Mouse (Mus musculus) liver, adult 2 months (tissue): ENCODE data around the gene Alg14. TPM values are rescaled to one million over a fixed set of nuclear protein-coding genes. Genes with fewer than 3 reads are reported as not detected.

Experiments used
- DNase-seq: peaks from one replicate; pipeline ENCODE4 v3.0.0-alpha.2; 2011; ENCODE audit warnings: low read depth, low spot score; ENCODE audit errors: extremely low read depth
- H3K27ac ChIP-seq: fragments of 200-500 bp; replicated peaks from 2 replicates; pipeline ENCODE4 v1.5.1; 2012; ENCODE audit warnings: low read depth, mild to moderate bottlenecking, control low read depth, inconsistent platforms, low read length; ENCODE audit not compliant: insufficient read depth
- H3K27me3 ChIP-seq: fragments of 200-500 bp; 2 replicates; pipeline ENCODE4 v1.6.1; 2012; ENCODE audit warnings: mild to moderate bottlenecking, moderate library complexity, low read length, inconsistent platforms; ENCODE audit not compliant: control insufficient read depth, insufficient read depth
- H3K36me3 ChIP-seq: fragments of 200-500 bp; 2 replicates; pipeline ENCODE4 v1.6.1; 2012; ENCODE audit warnings: low read length, inconsistent platforms; ENCODE audit not compliant: control insufficient read depth, insufficient read depth
- H3K4me1 ChIP-seq: fragments of 200-500 bp; 2 replicates; pipeline ENCODE4 v1.6.1; 2011; ENCODE audit warnings: low read length; ENCODE audit not compliant: control insufficient read depth, insufficient read depth
- H3K4me3 ChIP-seq: fragments of 200-500 bp; 2 replicates; pipeline ENCODE4 v1.5.1; 2011; ENCODE audit warnings: low read depth, mild to moderate bottlenecking, control low read depth, low read length, moderate library complexity; ENCODE audit not compliant: insufficient read depth
- H3K79me2 ChIP-seq: fragments of 200-500 bp; 2 replicates; pipeline ENCODE4 v1.6.1; 2012; ENCODE audit warnings: inconsistent platforms, mild to moderate bottlenecking, low read length, moderate library complexity; ENCODE audit not compliant: control insufficient read depth, insufficient read depth
- H3K9ac ChIP-seq: fragments of 200-500 bp; 2 replicates; pipeline ENCODE4 v1.6.1; 2012; ENCODE audit warnings: low read depth, mild to moderate bottlenecking, control low read depth, inconsistent platforms, low read length
- CTCF ChIP-seq: fragments of 200-500 bp; IDR thresholded peaks from 2 replicates; pipeline ENCODE4 v1.5.1; 2011; ENCODE audit warnings: low read depth, low read length, control low read depth
- POLR2A ChIP-seq: fragments of 200-500 bp; IDR thresholded peaks from 2 replicates; pipeline ENCODE4 v1.6.1; 2011; ENCODE audit warnings: low read length, control low read depth; ENCODE audit not compliant: insufficient read depth; ENCODE audit errors: extremely low read depth
- WGBS: fragments of 180-500 bp; shearing (Covaris S2); methylation state at CpG from one replicate; pipeline ENCODE4 v1.1.7; 2018; 5-methylcytosine and 5-hydroxymethylcytosine counted together
- polyA plus RNA-seq: library from polyadenylated mRNA; depleted of rRNA; stranded (reverse); fragments of >200 nt; gene quantifications from 2 replicates; pipeline ENCODE4 v1.2.3, GENCODE M21; 2012
- total RNA-seq: library from RNA; depleted of rRNA; stranded (reverse); fragments of >200 nt; gene quantifications from 2 replicates; pipeline ENCODE4 v1.2.3, GENCODE M21; 2014

The Alg14 gene
- total and polyA plus RNA-seq, 2 experiments = 12.6 to 24.3 TPM

DNA sequence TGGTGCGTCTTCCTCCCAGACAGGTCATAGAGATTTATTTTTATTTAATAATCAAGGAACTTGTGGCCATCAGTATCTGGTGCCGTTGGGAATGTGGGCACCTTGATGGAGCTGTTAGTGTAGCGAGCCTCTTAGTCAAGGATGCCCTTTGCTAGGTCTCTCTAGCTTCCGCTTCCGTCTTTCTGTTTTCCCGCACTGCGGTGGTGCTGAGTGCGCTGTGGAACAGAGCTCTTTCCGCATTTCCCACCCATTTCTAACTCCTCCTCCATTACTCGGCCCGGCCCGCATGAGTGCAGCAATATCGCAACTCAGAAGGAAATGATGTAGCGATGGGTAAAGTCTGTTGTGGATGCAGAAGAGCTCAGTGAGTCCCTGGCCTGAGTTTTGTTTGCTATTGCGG, 31.8 kb downstream of the Alg14 start:
- Histone ChIP-seq H3K4me1 (no peaks in the 10 kb centered on the region), H3K27ac (no peak overlapping the region), H3K4me3 (no peak overlapping the region), H3K36me3 (peaks cover 11% of the 10 kb centered on the region), H3K79me2 (peaks cover 3% of the 10 kb centered on the region; the same call in 1 of the 2 replicates), H3K9ac (no peak overlapping the region), H3K27me3 (no peaks in the 10 kb centered on the region)
- 99% methylated on average over 15 of the region's 15 CpGs for WGBS
- no peak for DNase-seq
- no peak for TF ChIP-seq POLR2A
- TF ChIP-seq CTCF = no peak

GRCm38 (mm10) chr3:121327406-121327805, 35.8 kb downstream of the Alg14 start:
- 45% methylated on average over 5 of the region's 5 CpGs for WGBS
- Histone ChIP-seq H3K79me2 (no peaks in the 10 kb centered on the region; the same call in 1 of the 2 replicates), H3K4me3 (no peak overlapping the region), H3K4me1 (peaks cover 5% of the 10 kb centered on the region; the same call in 1 of the 2 replicates), H3K36me3 (peaks cover 5% of the 10 kb centered on the region; the same call in 1 of the 2 replicates), H3K9ac (no peak overlapping the region), H3K27ac (no peak overlapping the region), H3K27me3 (no peaks in the 10 kb centered on the region)
- no peak for TF ChIP-seq POLR2A
- TF ChIP-seq CTCF = no peak
- DNase-seq = no peak

GRCm38 (mm10) chr3:121329647-121330046, 38.1 kb downstream of the Alg14 start:
- H3K36me3 ChIP-seq = peaks cover 5% of the 10 kb centered on the region; the same call in 1 of the 2 replicates
- no peak overlapping the region for H3K9ac ChIP-seq
- H3K79me2 ChIP-seq = no peaks in the 10 kb centered on the region
- no peak overlapping the region for H3K27ac ChIP-seq
- no peak for TF ChIP-seq CTCF
- TF ChIP-seq POLR2A = no peak
- H3K4me1 ChIP-seq = peaks cover 5% of the 10 kb centered on the region; the same call in 1 of the 2 replicates
- no peaks in the 10 kb centered on the region for H3K27me3 ChIP-seq
- no peak for DNase-seq
- 34% methylated on average over 10 of the region's 10 CpGs for WGBS
- no peak overlapping the region for H3K4me3 ChIP-seq

DNA sequence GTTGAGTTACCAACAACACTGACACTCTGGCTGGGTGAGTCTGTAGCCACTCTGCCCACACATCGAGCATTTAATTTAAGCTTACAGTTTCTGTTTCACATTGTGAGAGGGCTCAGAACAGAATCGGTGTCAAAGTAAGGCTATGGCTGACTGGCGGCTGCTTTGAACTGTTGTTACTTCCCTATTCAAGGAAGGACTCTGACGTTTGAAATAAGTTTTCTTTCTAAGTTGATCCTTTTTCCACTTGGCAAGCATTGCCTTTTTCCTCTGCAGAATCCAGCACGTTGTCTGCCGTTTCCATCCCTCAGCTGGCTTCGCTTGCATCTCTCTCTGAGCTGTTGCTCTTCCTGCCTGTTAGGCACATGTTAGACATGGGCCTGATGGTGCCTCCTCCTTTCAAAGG, 38.7 kb downstream of the Alg14 start:
- Histone ChIP-seq H3K9ac (no peak overlapping the region), H3K36me3 (peaks cover 5% of the 10 kb centered on the region; the same call in 1 of the 2 replicates), H3K27ac (no peak overlapping the region), H3K27me3 (no peaks in the 10 kb centered on the region), H3K4me1 (peaks cover 5% of the 10 kb centered on the region; the same call in 1 of the 2 replicates), H3K79me2 (no peaks in the 10 kb centered on the region), H3K4me3 (no peak overlapping the region)
- 64% methylated on average over 7 of the region's 7 CpGs for WGBS
- TF ChIP-seq CTCF (no peak), POLR2A (no peak)
- no peak for DNase-seq

DNA sequence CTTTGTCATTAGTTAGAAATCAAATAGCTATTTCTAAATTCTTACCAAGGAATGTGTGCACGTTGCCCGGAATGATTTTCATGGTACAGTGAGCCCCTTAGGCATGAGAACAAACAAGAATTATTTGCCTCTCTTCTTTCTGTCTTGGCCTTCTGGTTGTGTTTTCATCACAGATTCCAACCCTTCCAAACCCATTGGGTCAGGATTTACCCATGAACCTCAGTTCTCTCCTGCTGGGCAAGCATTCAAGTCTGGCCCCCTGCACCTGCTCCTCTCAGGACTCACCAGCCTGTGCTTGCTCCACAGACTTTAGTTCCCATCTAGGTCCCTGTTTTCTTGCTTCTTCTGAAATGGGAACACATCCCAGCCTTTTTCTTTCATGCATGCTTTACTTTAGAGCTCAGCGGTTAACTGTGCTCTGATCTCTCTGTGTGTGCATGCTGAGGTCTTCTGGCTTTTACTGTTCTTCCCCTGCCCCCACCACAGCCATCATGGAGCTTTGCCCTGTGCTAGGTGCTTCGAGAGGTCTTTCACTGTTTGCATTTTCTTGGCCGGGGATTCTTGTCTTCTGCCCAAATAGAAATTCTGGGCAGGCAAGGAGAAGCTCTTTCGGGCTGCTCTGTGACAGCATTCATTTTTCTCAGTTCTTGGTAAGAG, 44.8 kb downstream of the Alg14 start:
- Histone ChIP-seq H3K4me1 (peaks cover 4% of the 10 kb centered on the region; the same call in 1 of the 2 replicates), H3K9ac (no peak overlapping the region), H3K36me3 (peaks cover 3% of the 10 kb centered on the region; the same call in 1 of the 2 replicates), H3K27ac (no peak overlapping the region), H3K27me3 (no peaks in the 10 kb centered on the region), H3K4me3 (no peak overlapping the region), H3K79me2 (no peaks in the 10 kb centered on the region)
- no peak for TF ChIP-seq POLR2A
- TF ChIP-seq CTCF = no peak
- WGBS = 95% methylated on average over 6 of the region's 6 CpGs
- DNase-seq = no peak

DNA sequence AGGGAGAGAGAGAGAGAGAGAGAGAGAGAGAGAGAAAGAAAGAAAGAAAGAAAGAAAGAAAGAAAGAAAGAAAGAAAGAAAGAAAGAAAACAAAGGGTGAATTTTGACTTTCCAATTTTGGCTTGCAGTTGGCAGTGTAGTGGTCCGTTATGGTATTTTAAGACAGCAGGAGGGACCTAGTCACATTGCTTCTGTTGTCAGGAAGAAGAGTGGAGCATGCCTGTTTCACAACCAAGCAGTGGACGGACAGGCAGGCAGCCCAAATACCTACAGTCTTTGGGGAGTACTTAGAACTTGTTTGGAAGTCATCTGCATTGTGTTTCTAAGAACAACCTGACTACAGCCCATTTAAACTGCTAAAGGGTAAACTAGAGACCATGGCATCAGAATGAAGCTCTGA, 47.1 kb downstream of the Alg14 start:
- Histone ChIP-seq H3K9ac (no peak overlapping the region), H3K27me3 (no peaks in the 10 kb centered on the region), H3K4me3 (no peak overlapping the region), H3K4me1 (peaks cover 4% of the 10 kb centered on the region; the same call in 1 of the 2 replicates), H3K36me3 (no peaks in the 10 kb centered on the region), H3K79me2 (no peaks in the 10 kb centered on the region), H3K27ac (no peak overlapping the region)
- no peak for DNase-seq
- no peak for TF ChIP-seq POLR2A
- no peak for TF ChIP-seq CTCF
- WGBS = 54% methylated on average over 2 of the region's 2 CpGs
